Mouse (Mus musculus) adipocyte (in vitro differentiated cells): ENCODE data around the gene Lsm6.
"Not testable (repeated sequence)": the region's sequence is repeated elsewhere in the genome, so short reads cannot be mapped to it uniquely, and the experiment has no call there.

Source experiments
- DNase-seq: peaks from one replicate; pipeline ENCODE4 v3.0.0-alpha.2; 2016; ENCODE audit warnings: low spot score

Gene Lsm6

DNA sequence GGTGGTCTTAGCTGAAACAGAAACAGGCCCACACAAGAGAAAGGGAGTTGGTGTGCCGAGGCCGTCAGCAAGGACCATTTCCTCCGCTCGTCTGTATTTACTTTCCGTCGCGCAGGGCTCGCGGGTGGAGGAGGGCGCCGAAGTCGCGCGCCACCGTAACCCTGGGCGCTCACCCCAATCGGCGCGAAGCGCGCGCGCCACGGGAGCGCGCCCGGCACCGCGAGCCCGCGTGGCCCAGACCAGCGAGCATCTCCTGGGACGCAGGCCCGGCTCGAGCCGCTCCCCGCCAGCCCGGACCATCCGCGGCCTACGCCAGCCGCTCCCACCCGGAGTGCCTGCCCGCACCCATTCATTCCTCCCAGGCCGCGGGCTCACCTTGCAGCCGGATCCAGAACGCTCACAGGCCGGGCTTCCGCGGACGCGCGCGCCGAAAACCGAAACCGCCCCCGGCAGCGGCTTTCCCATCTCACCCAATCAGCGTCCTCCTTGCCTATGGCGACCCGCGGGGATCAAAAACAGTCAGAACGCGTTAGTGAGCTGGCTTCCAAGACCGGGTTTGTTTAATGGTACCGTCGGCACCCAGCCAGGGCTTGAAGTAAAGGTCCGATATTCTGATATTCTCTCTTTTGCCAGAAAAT, at the start of gene Lsm6:
Gene Lsm6 (minus strand): TSS at position 468 of the 638 bp plus-strand sequence.
- DNase-seq, result peak; percentile 93

- DNase-seq, result peak; percentile 35
Measured at GRCm38 (mm10) chr8:78867036-78867435, 46.1 kb upstream of the Lsm6 start.

- DNase-seq, result no peak
Measured at GRCm38 (mm10) chr8:78863001-78863400, 42.1 kb upstream of the Lsm6 start.

DNA sequence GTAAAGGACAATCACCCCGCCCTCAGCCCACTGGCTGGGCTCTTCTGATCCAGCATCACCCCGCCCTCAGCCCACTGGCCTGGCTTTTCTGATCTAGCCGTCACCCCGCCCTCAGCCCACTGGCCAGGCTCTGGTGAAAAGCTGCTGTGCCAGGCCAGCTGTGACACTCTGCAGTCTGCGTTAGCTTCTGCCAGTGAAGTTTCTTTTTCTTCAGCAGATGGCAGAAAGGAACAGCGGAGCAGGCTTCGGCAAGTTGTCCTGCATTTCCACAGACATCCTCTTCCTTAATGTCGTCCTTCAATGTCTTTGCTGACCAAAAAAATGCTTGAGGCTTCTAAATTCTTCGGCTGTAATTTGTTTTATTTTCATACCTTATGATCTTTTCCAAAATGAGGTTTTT, 41.1 kb upstream of the Lsm6 start:
- DNase-seq, result no peak

DNA sequence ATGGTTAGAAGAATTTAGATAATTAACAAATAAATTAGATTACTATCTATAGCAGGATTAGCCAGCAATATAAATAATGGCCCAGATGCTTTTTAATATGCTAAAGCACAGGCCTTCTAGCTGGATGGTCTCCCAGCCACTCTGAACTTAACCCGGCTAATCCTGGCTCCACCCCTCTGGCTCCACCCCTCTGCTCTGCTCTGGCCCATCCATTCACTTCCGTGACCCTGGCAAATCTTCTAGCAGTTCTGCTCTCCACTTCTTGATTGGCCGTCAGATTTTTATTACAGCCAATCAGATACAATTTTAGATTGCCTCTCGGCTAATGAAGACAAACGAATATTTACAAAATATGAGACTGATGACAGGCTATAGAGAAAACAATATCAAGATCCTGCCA, 39.8 kb upstream of the Lsm6 start:
- DNase-seq, result no peak

GRCm38 (mm10) chr8:78857421-78857820, 36.5 kb upstream of the Lsm6 start:
- no peak for DNase-seq

- no peak for DNase-seq
Measured at GRCm38 (mm10) chr8:78852279-78852678, 31.3 kb upstream of the Lsm6 start.

DNA sequence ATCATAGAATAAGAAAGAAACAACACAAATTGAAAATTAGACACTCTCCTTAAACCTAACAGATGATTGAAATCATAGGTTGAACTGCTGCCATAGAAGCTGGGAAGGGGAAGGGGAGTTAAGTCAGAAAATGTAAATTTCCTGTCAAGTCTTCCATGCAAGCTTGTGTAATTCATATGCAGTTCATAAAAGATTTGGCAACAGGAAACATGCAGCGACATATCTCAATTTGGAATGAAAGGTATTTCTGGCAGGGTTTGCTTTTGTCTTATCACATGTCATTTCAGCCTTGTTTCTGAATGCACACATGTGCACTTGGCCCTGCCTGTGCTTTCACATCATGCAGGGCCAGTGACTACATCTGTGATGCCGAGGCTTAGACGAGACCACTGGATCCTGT, 26.3 kb upstream of the Lsm6 start:
- no peak for DNase-seq

DNA sequence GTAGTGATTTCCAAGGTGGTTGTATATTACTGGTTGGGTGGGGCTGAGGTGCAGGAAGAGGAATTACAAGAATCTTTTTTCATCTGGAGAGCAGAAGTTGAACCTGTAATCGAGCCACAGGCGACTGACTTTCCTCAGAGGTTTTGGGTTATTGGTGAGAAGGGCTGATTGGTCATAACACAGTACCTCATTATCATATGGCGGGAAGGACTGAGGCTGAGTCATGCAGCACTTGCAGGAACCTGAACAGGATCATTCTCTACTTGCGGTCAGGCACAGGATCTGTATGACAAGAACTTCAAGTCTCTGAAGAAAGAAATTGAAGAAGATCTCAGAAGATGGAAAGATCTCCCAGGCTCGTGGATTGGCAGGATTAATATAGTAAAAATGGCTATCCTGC, 23.6 kb upstream of the Lsm6 start:
- no peak for DNase-seq

- DNase-seq, result no peak
Measured at GRCm38 (mm10) chr8:78838656-78839413, 17.9 kb upstream of the Lsm6 start.

DNA sequence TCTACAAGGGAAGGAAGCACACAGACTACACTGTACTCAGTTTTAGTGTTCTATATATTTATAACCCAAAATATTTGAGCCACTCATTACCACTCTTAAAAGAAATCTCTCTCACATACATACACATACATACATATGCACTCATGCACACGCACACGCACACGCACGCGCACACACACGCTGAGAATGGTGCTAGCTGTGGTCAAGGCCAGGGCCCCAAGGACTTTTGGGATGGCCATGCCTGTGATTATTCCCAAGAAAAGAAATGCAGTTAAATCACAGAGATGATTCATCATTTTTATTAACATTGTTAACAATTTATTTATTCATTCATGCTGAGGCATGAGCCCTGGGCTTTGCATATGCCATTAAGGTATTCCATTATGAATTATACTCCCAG, 15.2 kb upstream of the Lsm6 start:
- no peak for DNase-seq

DNA sequence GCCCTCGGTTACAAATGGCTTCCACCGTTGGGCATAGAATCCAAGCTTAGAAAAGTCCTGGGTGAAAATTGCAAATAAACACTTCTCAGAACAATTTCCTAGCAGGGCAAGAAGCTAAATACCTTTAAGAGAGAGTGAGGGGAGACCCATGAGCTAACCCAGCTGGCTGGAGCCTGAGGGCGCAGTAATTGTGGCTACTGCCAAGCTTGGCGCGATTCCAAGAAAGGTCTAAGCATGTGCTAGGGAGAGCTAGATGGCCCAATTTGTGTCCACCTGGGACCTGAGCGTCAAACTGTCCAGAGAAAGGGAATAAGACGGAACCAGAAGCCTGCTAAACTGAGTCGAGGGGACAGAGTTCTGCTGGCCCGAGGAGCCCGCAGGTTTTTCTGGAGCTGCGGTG, 7.5 kb upstream of the Lsm6 start:
- no peak for DNase-seq

- DNase-seq, result no peak
Measured at GRCm38 (mm10) chr8:78824515-78824914, 3.6 kb upstream of the Lsm6 start.

DNA sequence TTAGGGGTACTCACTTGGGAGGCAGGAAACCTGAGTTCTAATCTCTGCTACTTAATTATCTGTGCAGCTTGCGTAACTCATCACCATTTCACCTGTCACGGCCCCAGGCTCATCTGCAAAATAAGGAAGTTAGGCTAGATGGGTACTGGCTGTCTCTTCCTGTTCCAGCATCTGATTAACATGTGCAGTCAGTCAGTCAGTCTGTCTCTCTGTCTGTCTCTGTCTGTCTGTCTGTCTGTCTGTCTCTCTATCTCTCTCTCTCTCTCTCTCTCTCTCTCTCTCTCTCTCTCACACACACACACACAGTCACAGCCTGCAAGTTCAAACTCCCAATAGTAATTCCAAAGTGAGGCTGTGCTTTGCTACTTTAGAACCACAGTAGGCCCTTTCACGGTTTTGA, 967 bp downstream of the Lsm6 start:
- not testable (repeated sequence) for DNase-seq

- no peak for DNase-seq
Measured at GRCm38 (mm10) chr8:78814743-78815142, 6.2 kb downstream of the Lsm6 start.

DNA sequence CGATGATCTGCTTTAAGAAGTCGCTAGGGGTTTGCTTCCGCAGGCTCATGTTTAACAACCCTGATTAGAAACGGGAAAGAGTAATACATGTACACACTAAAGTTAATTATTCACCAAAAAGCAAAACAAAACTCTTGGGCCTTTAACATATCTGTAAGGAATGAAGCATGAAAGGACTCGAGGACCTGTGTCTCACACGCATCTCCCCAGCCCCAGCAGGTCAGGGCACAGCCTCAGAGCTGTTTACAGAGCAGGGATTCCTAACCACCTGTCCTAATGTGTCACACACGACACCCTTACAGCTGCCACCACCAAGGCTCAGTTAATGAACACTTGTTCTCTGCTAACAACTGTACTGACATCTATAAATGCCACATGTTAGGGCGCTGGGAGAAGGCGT, 7.9 kb downstream of the Lsm6 start:
- no peak for DNase-seq

- DNase-seq, result no peak
Measured at GRCm38 (mm10) chr8:78812446-78812845, 8.5 kb downstream of the Lsm6 start.

- DNase-seq, result no peak
Measured at GRCm38 (mm10) chr8:78811748-78812147, 9.2 kb downstream of the Lsm6 start.

DNA sequence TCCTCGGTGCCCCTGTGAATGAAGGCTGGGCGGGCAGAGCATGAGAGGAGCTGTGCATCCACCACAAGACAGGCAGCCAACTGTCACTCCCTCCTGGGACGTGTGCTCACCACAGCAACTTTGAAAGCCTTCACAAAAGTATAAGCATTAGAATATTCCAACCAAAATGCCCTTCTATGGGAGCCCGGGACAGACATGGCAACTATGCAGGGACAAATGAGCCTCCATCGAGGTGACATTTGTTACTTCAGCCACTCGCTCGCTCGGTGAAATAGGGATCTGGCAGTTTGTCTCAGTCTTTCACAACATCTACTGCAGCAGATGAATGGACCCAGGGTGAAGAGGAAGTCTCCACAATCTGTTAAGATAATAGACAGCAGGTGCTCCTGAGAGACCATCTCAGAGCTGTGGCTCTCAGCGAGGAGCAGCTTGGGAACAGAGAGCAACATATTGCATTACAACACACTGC, 10.7 kb downstream of the Lsm6 start:
- DNase-seq, result no peak

- no peak for DNase-seq
Measured at GRCm38 (mm10) chr8:78809454-78810206, 11.3 kb downstream of the Lsm6 start.

DNA sequence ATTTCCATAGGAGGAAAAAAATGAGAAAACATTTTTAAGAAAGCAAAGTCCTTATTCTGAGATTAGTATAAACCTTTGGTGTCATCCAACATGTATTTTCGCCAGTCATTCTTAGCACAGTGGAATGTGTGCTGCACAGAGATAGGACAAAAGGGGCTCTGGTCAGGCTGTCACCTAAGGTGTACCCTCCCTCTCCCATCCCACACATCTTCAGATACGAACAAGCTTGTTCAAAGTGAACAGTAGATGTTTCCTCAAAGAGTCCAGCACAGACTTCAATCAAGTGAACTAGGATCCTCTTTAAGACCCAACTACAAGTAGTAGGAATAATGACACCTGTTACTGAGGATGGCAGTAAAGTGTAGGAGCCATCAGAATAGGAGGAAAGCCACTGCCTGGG, 12.1 kb downstream of the Lsm6 start:
- no peak for DNase-seq

DNA sequence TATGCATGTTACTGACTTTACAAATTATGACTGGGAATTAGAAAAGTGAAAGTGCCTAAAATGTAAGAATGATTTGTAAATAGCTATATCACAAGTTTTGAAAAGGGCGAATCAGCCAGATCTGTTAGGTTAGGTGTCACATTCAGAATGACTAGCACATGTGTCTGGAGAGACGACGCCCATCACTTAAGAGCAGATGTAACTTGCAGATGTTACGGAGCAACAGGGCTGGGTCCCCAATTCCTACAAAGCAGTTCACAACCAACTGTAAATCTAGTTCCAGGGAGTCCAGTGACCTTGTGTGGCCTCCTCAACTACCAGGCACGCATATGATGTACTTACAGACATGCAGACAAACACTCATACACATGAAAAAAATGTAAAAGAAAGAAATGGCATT, 12.5 kb downstream of the Lsm6 start:
- DNase-seq, result no peak

GRCm38 (mm10) chr8:78807283-78807682, 13.7 kb downstream of the Lsm6 start:
- no peak for DNase-seq
